Mouse (Mus musculus) CH12.LX (cell line): ENCODE data around the gene Tnfsf12.

Experiments
- E2F4 ChIP-seq: IDR thresholded peaks from 2 replicates; pipeline ENCODE4 v1.6.1; 2011; ENCODE audit warnings: low read depth, low read length, improper control_type of control experiment; ENCODE audit not compliant: insufficient replicate concordance
- MAX ChIP-seq: IDR thresholded peaks from 2 replicates; pipeline ENCODE4 v1.6.1; 2011; ENCODE audit warnings: low read length, improper control_type of control experiment
- POLR2A ChIP-seq: IDR thresholded peaks from 2 replicates; pipeline ENCODE4 v1.6.1; 2011; ENCODE audit warnings: low read depth, mild to moderate bottlenecking, improper control_type of control experiment, low read length
- RCOR1 ChIP-seq: conservative IDR thresholded peaks from 2 replicates; pipeline ENCODE4 v1.6.1; 2012; ENCODE audit warnings: low read depth, mild to moderate bottlenecking, inconsistent platforms, low read length, improper control_type of control experiment

GRCm38 (mm10) chr11:69661221-69661881, 34.3 kb downstream of the Tnfsf12 start:
- TF ChIP-seq E2F4 (no peak), RCOR1 (no peak), POLR2A (no peak), MAX (no peak)
